Mouse (Mus musculus) lung, embryonic 14.5 days (tissue): ENCODE data around the gene Gm20388. TPM values are rescaled to one million over a fixed set of nuclear protein-coding genes. Genes with fewer than 3 reads are reported as not detected.

Source experiments
- ATAC-seq: fragments of 200-750 bp; cut with Nextera tagmentation; 2 replicates; pipeline ENCODE4 v1.8.0; 2017; ENCODE audit warnings: mild to moderate bottlenecking, moderate TSS enrichment, moderate library complexity; ENCODE audit not compliant: insufficient read depth
- DNase-seq: peaks from one replicate; pipeline ENCODE4 v3.0.0-alpha.2; 2015
- H3K27ac ChIP-seq: fragments of 300-500 bp; sonication (generic); 2 replicates; pipeline ENCODE4 v1.5.1; 2014; ENCODE audit warnings: low read depth, mild to moderate bottlenecking, moderate library complexity
- H3K27me3 ChIP-seq: fragments of 300-500 bp; sonication (generic); 2 replicates; pipeline ENCODE4 v1.6.1; 2014; ENCODE audit warnings: low read length, control low read depth; ENCODE audit not compliant: insufficient read depth
- H3K36me3 ChIP-seq: fragments of 300-500 bp; sonication (generic); 2 replicates; pipeline ENCODE4 v1.6.1; 2014; ENCODE audit warnings: control low read depth; ENCODE audit not compliant: insufficient read depth
- H3K4me1 ChIP-seq: fragments of 300-500 bp; sonication (generic); 2 replicates; pipeline ENCODE4 v1.6.1; 2014; ENCODE audit warnings: antibody characterized with exemption, control low read depth; ENCODE audit not compliant: insufficient read depth
- H3K4me2 ChIP-seq: fragments of 300-500 bp; sonication (generic); 2 replicates; pipeline ENCODE4 v1.6.1; 2014; ENCODE audit warnings: mild to moderate bottlenecking
- H3K4me3 ChIP-seq: fragments of 300-500 bp; sonication (generic); 2 replicates; pipeline ENCODE4 v1.5.1; 2014; ENCODE audit warnings: low read depth, low read length
- H3K9ac ChIP-seq: fragments of 300-500 bp; sonication (generic); 2 replicates; pipeline ENCODE4 v1.6.1; 2014
- H3K9me3 ChIP-seq: fragments of 300-500 bp; sonication (generic); 2 replicates; pipeline ENCODE4 v1.6.1; 2016; ENCODE audit warnings: low read depth, low read length, control low read depth
- CTCF ChIP-seq: IDR thresholded peaks from 2 replicates; pipeline ENCODE4 v1.5.1; 2016; ENCODE audit warnings: antibody characterized with exemption, low read depth
- WGBS: fragments of 180-500 bp; shearing (Covaris S2); extraction: QIAGEN DNeasy Blood & Tissue Kit; methylation state at CpG from one replicate; pipeline ENCODE4 v1.1.7; 2014; 5-methylcytosine and 5-hydroxymethylcytosine counted together
- polyA plus RNA-seq: library from polyadenylated mRNA; unstranded; fragments of >200 nt; fragmentation: Nextera tagmentation; extraction: Ambion mirVana; gene quantifications from 2 replicates; pipeline ENCODE4 v1.2.1, GENCODE M21; 2014

Gene Gm20388
- polyA plus RNA-seq, 1 experiment from 2014 or later: not detected

- H3K4me3 ChIP-seq: no peak overlapping the region
- no peak overlapping the region for H3K27ac ChIP-seq
- H3K9ac ChIP-seq: no peak overlapping the region
- no peak for ATAC-seq
- H3K27me3 ChIP-seq: no peaks in the 10 kb centered on the region
- TF ChIP-seq CTCF: no peak
- no peak for DNase-seq
- no peaks in the 10 kb centered on the region for H3K4me1 ChIP-seq
- H3K36me3 ChIP-seq: peaks cover 28% of the 10 kb centered on the region
- no peak overlapping the region for H3K4me2 ChIP-seq
- no peaks in the 10 kb centered on the region for H3K9me3 ChIP-seq
- WGBS: 92% methylated on average over 11 of the region's 11 CpGs
Measured at GRCm38 (mm10) chr8:122904496-122904895, 2993.9 kb downstream of the Gm20388 start.

GRCm38 (mm10) chr8:122905346-122905745 lies 2994.7 kb downstream of the Gm20388 start:
- Histone ChIP-seq H3K4me2 (no peak overlapping the region), H3K27ac (no peak overlapping the region), H3K4me3 (no peak overlapping the region), H3K9ac (no peak overlapping the region), H3K4me1 (no peaks in the 10 kb centered on the region), H3K36me3 (peaks cover 20% of the 10 kb centered on the region), H3K9me3 (no peaks in the 10 kb centered on the region), H3K27me3 (no peaks in the 10 kb centered on the region)
- no peak for TF ChIP-seq CTCF
- ATAC-seq (no peak), DNase-seq (no peak)
- 90% methylated on average over 4 of the region's 4 CpGs for WGBS

GRCm38 (mm10) chr8:122906463-122907021 lies 2995.9 kb downstream of the Gm20388 start:
- H3K36me3 ChIP-seq: peaks cover 20% of the 10 kb centered on the region
- H3K4me2 ChIP-seq: no peak overlapping the region
- no peak overlapping the region for H3K4me3 ChIP-seq
- DNase-seq (peak; percentile 91), ATAC-seq (peak; percentile 72)
- 21% methylated on average over 6 of the region's 6 CpGs for WGBS
- H3K27me3 ChIP-seq: no peaks in the 10 kb centered on the region
- H3K27ac ChIP-seq: no peak overlapping the region
- TF ChIP-seq CTCF: peak; percentile 92
- H3K4me1 ChIP-seq: no peaks in the 10 kb centered on the region
- no peaks in the 10 kb centered on the region for H3K9me3 ChIP-seq
- no peak overlapping the region for H3K9ac ChIP-seq

GRCm38 (mm10) chr8:122912150-122912549 lies 3001.5 kb downstream of the Gm20388 start:
- no peaks in the 10 kb centered on the region for H3K4me1 ChIP-seq
- no peaks in the 10 kb centered on the region for H3K27me3 ChIP-seq
- H3K9me3 ChIP-seq: no peaks in the 10 kb centered on the region
- WGBS: 77% methylated on average over 3 of the region's 3 CpGs
- DNase-seq (no peak), ATAC-seq (no peak)
- H3K9ac ChIP-seq: no peak overlapping the region
- H3K36me3 ChIP-seq: peaks cover 44% of the 10 kb centered on the region
- no peak overlapping the region for H3K27ac ChIP-seq
- TF ChIP-seq CTCF: no peak
- no peak overlapping the region for H3K4me2 ChIP-seq
- H3K4me3 ChIP-seq: no peak overlapping the region

GRCm38 (mm10) chr8:122912871-122913270 lies 3002.2 kb downstream of the Gm20388 start:
- no peak overlapping the region for H3K27ac ChIP-seq
- ATAC-seq: no peak
- no peak overlapping the region for H3K4me3 ChIP-seq
- H3K27me3 ChIP-seq: no peaks in the 10 kb centered on the region
- no peak overlapping the region for H3K9ac ChIP-seq
- H3K4me1 ChIP-seq: no peaks in the 10 kb centered on the region
- peaks cover 37% of the 10 kb centered on the region for H3K36me3 ChIP-seq
- 85% methylated on average over 4 of the region's 4 CpGs for WGBS
- TF ChIP-seq CTCF: no peak
- H3K9me3 ChIP-seq: no peaks in the 10 kb centered on the region
- DNase-seq: no peak
- no peak overlapping the region for H3K4me2 ChIP-seq

GRCm38 (mm10) chr8:122916766-122917165 lies 3006.1 kb downstream of the Gm20388 start:
- H3K27me3 ChIP-seq: no peaks in the 10 kb centered on the region
- H3K36me3 ChIP-seq: peaks cover 28% of the 10 kb centered on the region
- DNase-seq: no peak
- H3K4me1 ChIP-seq: no peaks in the 10 kb centered on the region
- 69% methylated on average over 3 of the region's 3 CpGs for WGBS
- H3K9me3 ChIP-seq: no peaks in the 10 kb centered on the region
- no peak for TF ChIP-seq CTCF
- no peak overlapping the region for H3K4me2 ChIP-seq
- H3K4me3 ChIP-seq: no peak overlapping the region
- H3K9ac ChIP-seq: no peak overlapping the region
- ATAC-seq: no peak
- no peak overlapping the region for H3K27ac ChIP-seq

GRCm38 (mm10) chr8:122917531-122918392 lies 3007.1 kb downstream of the Gm20388 start:
- no peak for TF ChIP-seq CTCF
- DNase-seq: peak; percentile 41
- H3K4me2 ChIP-seq: no peak overlapping the region

More at GRCm38 (mm10) chr8:122917531-122918392, 3007.1 kb downstream of the Gm20388 start:
- 53% methylated on average over 11 of the region's 11 CpGs for WGBS
- no peaks in the 10 kb centered on the region for H3K27me3 ChIP-seq
- no peaks in the 10 kb centered on the region for H3K4me1 ChIP-seq
- H3K9me3 ChIP-seq: no peaks in the 10 kb centered on the region
- ATAC-seq: peak; percentile 38; the same call in 1 of the 2 replicates
- H3K27ac ChIP-seq: no peak overlapping the region
- peaks cover 27% of the 10 kb centered on the region for H3K36me3 ChIP-seq
- H3K4me3 ChIP-seq: no peak overlapping the region
- H3K9ac ChIP-seq: no peak overlapping the region
